Mouse (Mus musculus): ENCODE results near the gene Sprtn. TPM values are rescaled to one million over a fixed set of nuclear protein-coding genes. Genes with fewer than 3 reads are reported as not detected.

The Sprtn gene
- 10 to 100 TPM; 32.1 to 35.5 TPM for total RNA-seq (2023)

GRCm38 (mm10) chr8:124897386-124898250, at the start of gene Sprtn, which contains the start of gene Exoc8:
TSS of gene Sprtn (plus strand) at chr8:124897886.
TSS of gene Exoc8 (minus strand) at chr8:124897705.

DNA sequence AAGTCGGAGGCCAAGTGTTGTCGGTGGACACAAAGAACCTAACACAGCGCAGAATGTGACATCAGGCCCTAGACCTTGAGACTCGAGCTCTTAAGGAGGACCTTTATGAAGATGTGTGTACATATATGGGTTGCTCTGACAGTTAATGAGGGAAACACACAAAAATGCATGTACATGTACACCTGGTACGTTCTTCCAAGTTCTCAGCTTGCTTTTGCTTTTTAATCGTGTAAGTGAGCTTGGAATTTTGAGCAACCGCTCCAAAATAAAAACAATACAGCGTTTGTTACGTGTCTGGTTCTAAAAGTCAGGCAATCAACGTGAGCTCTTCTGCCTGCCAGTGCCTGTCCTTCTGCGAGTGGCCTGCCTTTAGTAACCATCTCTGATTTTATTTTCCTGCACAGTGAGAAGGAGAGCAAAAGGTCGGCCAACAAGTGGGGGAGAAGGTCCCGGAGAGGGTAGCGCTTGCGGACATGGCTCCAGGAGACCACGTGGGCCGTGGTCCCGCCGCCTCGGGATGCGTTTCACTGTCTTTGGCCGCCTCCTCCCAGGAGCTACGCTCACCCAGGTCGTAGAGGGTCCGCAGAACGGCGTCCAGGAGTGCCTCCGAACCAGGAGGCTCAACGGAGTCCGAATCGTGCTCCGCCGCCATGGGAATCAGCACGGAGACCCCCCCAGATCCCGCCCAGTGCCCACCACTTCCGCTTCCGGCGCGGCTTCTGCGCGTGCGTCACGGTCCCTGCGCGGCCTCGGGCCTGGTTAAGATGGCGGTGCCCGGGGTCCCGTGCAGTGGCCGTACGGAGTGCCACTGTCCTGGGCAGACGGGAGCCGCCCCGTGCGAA, 35.1 kb upstream of the Sprtn start, which contains the start of the genes Gnpat and 2810004N23Rik:
Gene Gnpat, plus strand, starts transcription at position 713 of the 842 bp plus-strand sequence.
Gene 2810004N23Rik, minus strand, starts transcription at position 800 of the 842 bp plus-strand sequence.

DNA sequence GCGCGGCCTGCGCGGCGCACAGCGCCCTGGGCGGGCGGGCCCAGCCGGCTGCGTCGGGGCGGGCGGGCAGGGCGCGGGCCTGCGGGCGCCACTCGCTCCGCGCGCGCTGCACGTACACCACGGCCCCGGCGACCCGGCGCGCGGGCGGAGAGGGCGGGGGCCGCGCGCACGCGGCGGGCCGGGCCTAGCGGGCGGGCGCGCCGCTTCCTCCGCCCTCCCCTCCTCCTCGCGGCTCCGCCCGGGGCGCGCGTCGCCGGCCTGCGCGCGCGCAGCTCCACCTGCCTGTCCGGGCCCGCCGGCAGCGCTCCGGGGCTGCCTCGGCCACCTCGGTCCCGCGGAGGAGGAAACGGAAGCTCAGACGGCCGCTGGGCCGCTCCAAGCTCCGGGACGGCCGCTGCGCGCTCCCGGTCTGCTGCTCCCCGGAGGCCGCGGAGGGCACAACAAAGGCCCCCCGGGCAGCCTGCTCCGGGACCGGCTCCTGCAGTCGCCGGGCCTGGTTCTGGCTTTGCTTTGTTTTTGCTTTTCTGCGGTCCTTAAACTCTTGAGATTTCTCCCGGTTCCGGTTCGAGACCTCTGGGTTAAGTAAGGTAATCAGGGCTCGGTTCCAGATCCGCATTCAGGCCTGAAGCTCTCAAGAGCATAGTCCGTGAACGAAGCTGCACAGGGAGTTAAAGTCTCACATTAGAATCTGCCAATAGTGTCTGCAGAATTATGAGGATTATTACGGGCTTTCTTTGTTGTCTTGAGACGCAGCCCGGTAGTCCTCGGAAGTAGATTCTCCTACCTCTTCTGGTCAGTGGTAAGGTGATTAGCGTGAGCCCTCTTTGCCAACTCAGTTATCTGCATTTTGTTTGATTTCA, 51.8 kb downstream of the Sprtn start, which contains the start of gene Egln1:
Gene Egln1, minus strand, starts transcription at position 116 of the 860 bp plus-strand sequence.

Other genes with a start within 250 kb of the Sprtn start
- 1 to 10 TPM; 7.3 TPM for gene 2310022B05Rik, start 234.5 kb upstream of the Sprtn start, total RNA-seq (2023)
- 100 to 1,000 TPM in 1 of 2 experiments, 10 to 100 TPM in 1; 88.0 to 106 TPM for gene Ttc13, start 175.9 kb upstream of the Sprtn start, total RNA-seq (2023)
- gene Arv1, start 175.7 kb upstream of the Sprtn start, total RNA-seq (2023): 10 to 100 TPM; 20.5 to 21.2 TPM
- under 1 TPM in 1 of 2 experiments, not detected in 1; 0.56 TPM for gene Fam89a, start 146.1 kb upstream of the Sprtn start, total RNA-seq (2023)
- gene Trim67, start 104.8 kb upstream of the Sprtn start, total RNA-seq (2023): not detected
- 10 to 100 TPM; 82.9 to 89.6 TPM for gene Gnpat, start 34.9 kb upstream of the Sprtn start, total RNA-seq (2023)
- gene 2810004N23Rik, start 34.8 kb upstream of the Sprtn start, total RNA-seq (2023): 10 to 100 TPM; 26.0 to 29.1 TPM
- 10 to 100 TPM; 15.0 to 16.1 TPM for gene Exoc8, start 181 bp upstream of the Sprtn start, total RNA-seq (2023)
- 10 to 100 TPM; 18.3 to 18.7 TPM for gene Egln1, start 51.4 kb downstream of the Sprtn start, total RNA-seq (2023)
- gene Tsnax, start 115.1 kb downstream of the Sprtn start, total RNA-seq (2023): 10 to 100 TPM; 48.8 to 49.1 TPM
- 1 to 10 TPM; 2.5 to 3.8 TPM for gene Disc1, start 156.3 kb downstream of the Sprtn start, total RNA-seq (2023)

All from B cell, adult 67 days (primary cell).